Mouse (Mus musculus): ENCODE measurements at regions not wholly inside any gene's neighbourhood (a gene's known extent, or its start where the extent isn't known, plus 50 kb on each side); places are given as distances from the start of the nearest gene placed in this dataset.

DNA sequence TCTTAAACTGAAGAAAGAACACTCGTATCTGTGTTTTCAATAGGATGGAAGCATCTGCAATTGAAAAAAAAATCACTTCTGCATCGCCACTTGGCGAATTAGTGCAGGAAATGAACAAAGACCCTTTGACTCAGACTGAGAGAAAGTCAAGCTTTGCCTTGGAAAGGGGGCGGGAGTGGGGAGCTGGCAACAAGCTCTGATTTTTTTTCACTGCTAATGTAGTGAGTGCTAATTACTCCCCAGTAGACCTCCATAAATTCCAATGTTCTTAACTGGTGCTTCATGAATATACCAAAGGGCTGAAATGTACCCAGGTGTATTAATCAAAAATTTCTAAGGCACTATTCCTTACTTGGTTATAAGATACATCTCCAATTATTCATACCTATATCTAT is 597.0 kb upstream of the Stxbp6 start:
- DNase-seq (ENCODE audit: low spot score) (no peak), ATAC-seq (ENCODE audit: low FRiP score) (no peak)
- no peaks in the 10 kb centered on the region for H3K9me3 ChIP-seq (ENCODE audit: control insufficient read depth, low read length)
- no peaks in the 10 kb centered on the region for H3K36me3 ChIP-seq (ENCODE audit: control insufficient read depth, insufficient read depth, low read length)
- WGBS, result 64% methylated on average over 4 of the region's 4 CpGs
- no peak overlapping the region for H3K27ac ChIP-seq (ENCODE audit: low read depth, low read length)
- H3K4me2 ChIP-seq (replicated peaks; ENCODE audit: low read depth, low read length), result no peak overlapping the region
- H3K9ac ChIP-seq (ENCODE audit: low read depth, low read length), result no peak overlapping the region
- no peaks in the 10 kb centered on the region for H3K4me1 ChIP-seq (replicated peaks; ENCODE audit: control insufficient read depth, insufficient read depth, low read length)
- H3K4me3 ChIP-seq (ENCODE audit: low read depth, low read length), result no peak overlapping the region
- H3K27me3 ChIP-seq (ENCODE audit: control insufficient read depth, insufficient read depth, low read length), result no peaks in the 10 kb centered on the region

DNA sequence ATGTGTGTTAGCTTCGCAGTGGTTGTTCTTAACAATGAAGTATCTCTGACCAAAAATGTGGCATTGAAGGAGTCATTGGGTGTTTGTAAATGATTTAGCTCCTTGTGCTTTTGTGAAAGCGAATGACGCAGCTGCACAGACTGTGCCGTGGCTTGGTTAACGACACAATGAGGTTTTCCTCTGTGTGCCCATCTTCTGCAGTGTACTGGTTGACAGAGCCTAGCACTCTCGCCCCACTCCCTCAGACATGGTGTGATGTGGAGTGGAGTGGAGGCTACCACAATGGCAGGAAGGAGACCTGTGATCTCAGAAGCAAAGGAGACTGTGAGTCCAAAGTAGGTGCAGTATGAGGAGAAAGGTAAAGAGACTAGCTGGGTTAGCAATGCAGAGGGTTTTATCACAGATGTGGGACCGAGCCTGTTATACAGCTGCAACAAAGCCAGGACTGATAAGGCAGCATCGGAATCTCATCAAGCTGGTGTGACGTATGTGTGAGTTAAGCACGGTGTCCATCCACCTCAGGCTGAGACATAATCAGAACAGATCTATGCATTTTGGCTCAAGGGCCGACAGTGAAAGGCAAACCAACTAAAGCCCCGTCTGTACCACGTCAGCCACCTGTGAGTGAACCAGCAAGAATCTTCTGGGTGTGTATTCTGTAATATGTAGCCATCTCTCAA is 596.5 kb upstream of the Stxbp6 start:
- H3K4me2 ChIP-seq (replicated peaks; ENCODE audit: low read depth, low read length), result no peak overlapping the region
- H3K4me3 ChIP-seq (ENCODE audit: low read depth, low read length), result no peak overlapping the region
- no peaks in the 10 kb centered on the region for H3K36me3 ChIP-seq (ENCODE audit: control insufficient read depth, insufficient read depth, low read length)
- H3K27ac ChIP-seq (ENCODE audit: low read depth, low read length), result no peak overlapping the region
- H3K9me3 ChIP-seq (ENCODE audit: control insufficient read depth, low read length), result no peaks in the 10 kb centered on the region
- DNase-seq (ENCODE audit: low spot score) (no peak), ATAC-seq (ENCODE audit: low FRiP score) (peak; percentile 67; the same call in 1 of the 2 replicates)
- H3K27me3 ChIP-seq (ENCODE audit: control insufficient read depth, insufficient read depth, low read length), result no peaks in the 10 kb centered on the region
- no peaks in the 10 kb centered on the region for H3K4me1 ChIP-seq (replicated peaks; ENCODE audit: control insufficient read depth, insufficient read depth, low read length)
- H3K9ac ChIP-seq (ENCODE audit: low read depth, low read length), result no peak overlapping the region
- 78% methylated on average over 13 of the region's 13 CpGs for WGBS

DNA sequence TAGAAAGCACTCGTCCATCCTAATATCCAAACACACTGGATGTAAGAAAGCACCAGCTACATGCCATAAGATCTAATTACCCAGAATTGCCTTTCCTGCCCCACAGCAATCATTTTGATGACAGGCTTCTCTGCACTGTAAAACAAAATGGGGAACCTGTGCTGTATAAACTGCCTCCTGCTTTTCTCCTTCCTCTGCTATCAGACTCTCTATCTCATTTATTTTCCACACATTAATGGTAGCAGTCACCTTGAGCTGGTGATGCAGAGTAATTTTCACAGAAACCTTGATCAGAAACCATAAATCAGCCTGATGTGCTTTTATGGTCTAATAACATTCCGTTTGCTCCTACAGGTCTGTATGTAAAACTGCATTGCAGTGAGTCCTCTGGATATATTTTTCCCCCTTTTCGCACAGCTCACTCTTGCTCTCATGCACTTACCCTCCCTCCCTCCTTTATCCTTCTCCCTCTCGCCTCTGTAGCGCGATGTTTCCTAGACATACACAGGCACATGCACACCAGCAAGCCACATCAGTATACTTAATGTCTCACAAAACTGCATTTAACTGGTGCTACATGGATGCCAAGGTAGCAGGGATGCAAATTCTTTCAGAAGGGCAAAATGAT is 595.9 kb upstream of the Stxbp6 start:
- no peak overlapping the region for H3K4me2 ChIP-seq (replicated peaks; ENCODE audit: low read depth, low read length)
- no peak for DNase-seq (ENCODE audit: low spot score)

DNA sequence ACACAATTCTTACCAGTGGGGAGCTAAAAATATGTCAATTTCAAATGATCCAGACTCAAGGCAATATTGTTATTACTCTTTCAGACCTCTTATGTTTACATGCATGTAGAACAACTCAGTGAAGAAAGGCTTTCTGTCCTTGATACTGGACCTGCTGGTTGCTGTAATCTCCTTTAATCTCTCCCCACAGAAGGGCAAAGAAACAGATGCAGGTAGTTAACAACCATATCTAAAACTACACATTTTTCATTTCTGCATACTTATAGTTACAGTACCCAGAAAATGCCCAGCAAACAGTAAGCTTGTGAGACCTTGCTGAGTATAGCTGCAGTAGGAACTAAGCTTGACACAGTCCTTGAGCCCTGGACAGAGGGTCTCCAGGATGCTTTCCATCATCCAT is 585.1 kb upstream of the Stxbp6 start:
- Histone ChIP-seq H3K9ac (ENCODE audit: low read depth, low read length) (no peak overlapping the region), H3K27me3 (ENCODE audit: control insufficient read depth, insufficient read depth, low read length) (no peaks in the 10 kb centered on the region), H3K36me3 (ENCODE audit: control insufficient read depth, insufficient read depth, low read length) (no peaks in the 10 kb centered on the region), H3K4me2 (replicated peaks; ENCODE audit: low read depth, low read length) (no peak overlapping the region), H3K4me3 (ENCODE audit: low read depth, low read length) (no peak overlapping the region), H3K4me1 (replicated peaks; ENCODE audit: control insufficient read depth, insufficient read depth, low read length) (no peaks in the 10 kb centered on the region), H3K27ac (ENCODE audit: low read depth, low read length) (no peak overlapping the region), H3K9me3 (ENCODE audit: control insufficient read depth, low read length) (no peaks in the 10 kb centered on the region)
- ATAC-seq (ENCODE audit: low FRiP score) (no peak), DNase-seq (ENCODE audit: low spot score) (no peak)

More for the DNA sequence above, 595.9 kb upstream of the Stxbp6 start:
- Histone ChIP-seq H3K27me3 (ENCODE audit: control insufficient read depth, insufficient read depth, low read length) (no peaks in the 10 kb centered on the region), H3K27ac (ENCODE audit: low read depth, low read length) (no peak overlapping the region), H3K4me3 (ENCODE audit: low read depth, low read length) (no peak overlapping the region), H3K9ac (ENCODE audit: low read depth, low read length) (no peak overlapping the region), H3K4me1 (replicated peaks; ENCODE audit: control insufficient read depth, insufficient read depth, low read length) (no peaks in the 10 kb centered on the region), H3K36me3 (ENCODE audit: control insufficient read depth, insufficient read depth, low read length) (no peaks in the 10 kb centered on the region), H3K9me3 (ENCODE audit: control insufficient read depth, low read length) (no peaks in the 10 kb centered on the region)
- WGBS, result 78% methylated on average over 6 of the region's 6 CpGs
- peak; percentile 47 for ATAC-seq (ENCODE audit: low FRiP score)

DNA sequence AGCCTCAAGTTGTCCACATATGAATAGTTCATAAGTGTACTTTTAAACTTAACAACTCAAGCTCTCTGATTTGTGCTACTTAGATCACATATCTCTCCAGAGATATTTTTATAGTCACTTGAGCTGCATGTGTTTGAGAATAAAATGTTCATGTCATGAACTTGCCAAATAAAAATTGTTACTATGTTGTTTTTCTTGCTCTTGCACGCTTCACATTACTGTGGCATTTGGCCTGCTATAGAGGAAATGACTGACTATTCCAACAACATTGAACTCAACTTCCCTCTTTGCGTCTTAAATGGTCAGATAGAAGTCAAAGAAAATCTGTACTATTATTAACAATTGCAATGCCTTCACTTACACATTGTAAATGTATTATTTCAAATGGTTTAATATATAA is 582.1 kb upstream of the Stxbp6 start:
- H3K36me3 ChIP-seq (ENCODE audit: control insufficient read depth, insufficient read depth, low read length), result no peaks in the 10 kb centered on the region
- ATAC-seq (ENCODE audit: low FRiP score) (no peak), DNase-seq (ENCODE audit: low spot score) (no peak)
- H3K9me3 ChIP-seq (ENCODE audit: control insufficient read depth, low read length), result no peaks in the 10 kb centered on the region
- no peaks in the 10 kb centered on the region for H3K27me3 ChIP-seq (ENCODE audit: control insufficient read depth, insufficient read depth, low read length)
- no peak overlapping the region for H3K9ac ChIP-seq (ENCODE audit: low read depth, low read length)
- no peaks in the 10 kb centered on the region for H3K4me1 ChIP-seq (replicated peaks; ENCODE audit: control insufficient read depth, insufficient read depth, low read length)
- no peak overlapping the region for H3K27ac ChIP-seq (ENCODE audit: low read depth, low read length)
- no peak overlapping the region for H3K4me3 ChIP-seq (ENCODE audit: low read depth, low read length)
- WGBS, result 81% methylated on average over 2 of the region's 2 CpGs
- no peak overlapping the region for H3K4me2 ChIP-seq (replicated peaks; ENCODE audit: low read depth, low read length)

DNA sequence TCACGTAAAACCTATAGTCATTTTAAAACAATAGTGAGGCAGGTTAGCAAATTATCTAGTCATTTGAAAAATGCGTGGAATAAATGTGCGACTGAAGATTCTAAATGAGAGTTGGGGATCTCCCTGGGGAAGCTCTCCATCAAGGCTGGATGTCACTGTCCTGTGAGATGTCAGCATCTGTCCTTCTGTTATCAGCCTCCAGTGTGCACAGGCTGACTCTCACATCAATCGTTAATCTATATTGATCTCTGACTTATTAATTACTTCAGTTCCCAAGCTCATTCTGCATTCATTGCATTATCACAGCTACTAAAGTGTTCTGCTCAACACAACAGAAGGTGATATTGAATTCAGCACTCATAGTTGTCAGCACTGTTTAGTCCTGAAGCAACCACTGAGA is 574.1 kb upstream of the Stxbp6 start:
- Histone ChIP-seq H3K4me1 (replicated peaks; ENCODE audit: control insufficient read depth, insufficient read depth, low read length) (no peaks in the 10 kb centered on the region), H3K9me3 (ENCODE audit: control insufficient read depth, low read length) (no peaks in the 10 kb centered on the region), H3K36me3 (ENCODE audit: control insufficient read depth, insufficient read depth, low read length) (no peaks in the 10 kb centered on the region), H3K9ac (ENCODE audit: low read depth, low read length) (no peak overlapping the region), H3K4me3 (ENCODE audit: low read depth, low read length) (no peak overlapping the region), H3K27me3 (ENCODE audit: control insufficient read depth, insufficient read depth, low read length) (no peaks in the 10 kb centered on the region), H3K4me2 (replicated peaks; ENCODE audit: low read depth, low read length) (no peak overlapping the region), H3K27ac (ENCODE audit: low read depth, low read length) (no peak overlapping the region)
- ATAC-seq (ENCODE audit: low FRiP score) (peak; percentile 63), DNase-seq (ENCODE audit: low spot score) (no peak)
- WGBS, result 62% methylated on average over 4 of the region's 4 CpGs

DNA sequence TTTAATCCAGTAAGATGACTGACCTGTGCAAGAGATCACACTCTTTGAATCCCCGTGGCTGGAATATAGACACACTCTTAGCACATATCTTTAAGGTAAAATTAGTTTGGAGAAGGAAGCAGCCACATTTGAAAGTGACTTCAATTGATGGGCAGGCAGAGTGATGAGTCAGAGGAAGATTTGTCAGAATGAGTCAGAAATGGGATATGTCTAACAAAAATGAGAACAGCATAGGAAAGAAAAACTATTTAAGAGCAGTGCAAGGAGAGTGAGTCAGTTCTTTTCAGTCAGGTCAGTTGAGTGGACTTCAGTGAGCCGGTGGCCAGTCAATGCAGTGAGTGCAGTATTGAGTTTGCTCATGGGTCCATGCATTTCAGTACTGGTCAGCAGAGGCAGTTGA is 569.7 kb upstream of the Stxbp6 start:
- Histone ChIP-seq H3K27me3 (ENCODE audit: control insufficient read depth, insufficient read depth, low read length) (no peaks in the 10 kb centered on the region), H3K36me3 (ENCODE audit: control insufficient read depth, insufficient read depth, low read length) (no peaks in the 10 kb centered on the region), H3K27ac (ENCODE audit: low read depth, low read length) (no peak overlapping the region), H3K9me3 (ENCODE audit: control insufficient read depth, low read length) (no peaks in the 10 kb centered on the region), H3K9ac (ENCODE audit: low read depth, low read length) (no peak overlapping the region), H3K4me1 (replicated peaks; ENCODE audit: control insufficient read depth, insufficient read depth, low read length) (no peaks in the 10 kb centered on the region), H3K4me3 (ENCODE audit: low read depth, low read length) (no peak overlapping the region), H3K4me2 (replicated peaks; ENCODE audit: low read depth, low read length) (no peak overlapping the region)
- 91% methylated on average over 2 of the region's 2 CpGs for WGBS
- DNase-seq (ENCODE audit: low spot score), result no peak
- no peak for ATAC-seq (ENCODE audit: low FRiP score)

DNA sequence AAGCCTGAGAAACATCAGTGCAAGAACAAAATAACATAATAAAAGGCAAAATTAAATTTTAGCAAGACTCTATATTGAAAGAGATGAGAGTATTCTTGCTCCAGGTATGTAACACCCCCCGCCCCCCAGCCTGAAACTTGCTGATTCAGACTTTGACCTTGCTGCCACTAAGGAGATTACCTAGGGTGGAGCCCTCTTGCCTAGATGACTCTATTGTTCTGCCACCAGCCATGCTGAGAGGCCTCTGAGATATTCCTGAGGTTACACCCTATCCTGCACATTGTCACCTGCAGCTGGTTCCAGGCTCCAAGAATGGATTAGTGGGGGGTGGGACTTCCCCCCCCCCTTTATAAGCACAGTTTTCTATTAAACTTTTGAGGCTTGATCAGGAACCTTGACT is 548.3 kb upstream of the Stxbp6 start:
- Histone ChIP-seq H3K36me3 (ENCODE audit: control insufficient read depth, insufficient read depth, low read length) (no peaks in the 10 kb centered on the region), H3K9me3 (ENCODE audit: control insufficient read depth, low read length) (no peaks in the 10 kb centered on the region), H3K27ac (ENCODE audit: low read depth, low read length) (no peak overlapping the region), H3K27me3 (ENCODE audit: control insufficient read depth, insufficient read depth, low read length) (no peaks in the 10 kb centered on the region), H3K4me1 (replicated peaks; ENCODE audit: control insufficient read depth, insufficient read depth, low read length) (no peaks in the 10 kb centered on the region), H3K4me2 (replicated peaks; ENCODE audit: low read depth, low read length) (no peak overlapping the region), H3K4me3 (ENCODE audit: low read depth, low read length) (no peak overlapping the region), H3K9ac (ENCODE audit: low read depth, low read length) (no peak overlapping the region)
- DNase-seq (ENCODE audit: low spot score), result no peak
- ATAC-seq (ENCODE audit: low FRiP score), result no peak
- WGBS, result 87% methylated on average over 1 of the region's 1 CpGs

DNA sequence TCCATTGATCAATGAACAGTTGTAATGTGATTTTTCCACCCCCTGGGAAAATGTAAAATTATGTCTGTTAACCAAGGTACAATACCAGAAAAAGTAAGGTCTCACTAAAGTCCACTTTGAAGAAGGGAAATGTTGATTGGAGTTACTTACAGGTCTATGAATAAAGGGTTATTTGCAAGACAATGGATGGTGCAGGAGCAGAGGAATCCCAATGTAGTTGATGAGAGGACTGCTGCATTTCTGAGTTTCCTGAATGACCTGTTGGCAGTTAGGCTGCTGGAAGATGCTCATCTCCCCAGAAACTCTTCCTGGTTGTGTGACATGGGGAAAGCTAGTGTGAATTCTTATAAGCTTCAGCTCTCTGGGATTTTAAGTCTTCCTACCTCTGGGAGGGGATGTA is 545.5 kb upstream of the Stxbp6 start:
- H3K4me3 ChIP-seq (ENCODE audit: low read depth, low read length), result no peak overlapping the region
- DNase-seq (ENCODE audit: low spot score), result no peak
- no peaks in the 10 kb centered on the region for H3K36me3 ChIP-seq (ENCODE audit: control insufficient read depth, insufficient read depth, low read length)
- H3K9me3 ChIP-seq (ENCODE audit: control insufficient read depth, low read length), result no peaks in the 10 kb centered on the region
- no peak for ATAC-seq (ENCODE audit: low FRiP score)
- H3K4me2 ChIP-seq (replicated peaks; ENCODE audit: low read depth, low read length), result no peak overlapping the region
- no peak overlapping the region for H3K9ac ChIP-seq (ENCODE audit: low read depth, low read length)
- no peaks in the 10 kb centered on the region for H3K27me3 ChIP-seq (ENCODE audit: control insufficient read depth, insufficient read depth, low read length)
- no peaks in the 10 kb centered on the region for H3K4me1 ChIP-seq (replicated peaks; ENCODE audit: control insufficient read depth, insufficient read depth, low read length)
- no peak overlapping the region for H3K27ac ChIP-seq (ENCODE audit: low read depth, low read length)
